Mouse (Mus musculus): ENCODE results near the gene Ccdc42. TPM values are rescaled to one million over a fixed set of nuclear protein-coding genes. Genes with fewer than 3 reads are reported as not detected.
A peak's percentile ranks its signal among the peaks of the same experiment; 100 is the strongest.

Gene Ccdc42
- polyA plus RNA-seq, 1 experiment from 2014 or later: 0.49 TPM

GRCm38 (mm10) chr11:68579462-68579881 lies 7.3 kb upstream of the Ccdc42 start:
- ATAC-seq (ENCODE audit: insufficient read depth, low FRiP score): no peak
- Histone ChIP-seq H3K4me2 (ENCODE audit: low read depth, low read length) (no peak overlapping the region), H3K9ac (ENCODE audit: low read length) (peak overlapping the region; percentile 9; the same call in 1 of the 2 replicates), H3K27ac (ENCODE audit: low read length) (no peak overlapping the region), H3K4me1 (ENCODE audit: control insufficient read depth, insufficient read depth, low read length) (peaks cover 11% of the 10 kb centered on the region), H3K4me3 (replicated peaks; ENCODE audit: low read length) (no peak overlapping the region), H3K9me3 (replicated peaks; ENCODE audit: control insufficient read depth, low read length) (no peaks in the 10 kb centered on the region), H3K36me3 (ENCODE audit: control insufficient read depth, insufficient read depth, low read length) (no peaks in the 10 kb centered on the region), H3K27me3 (ENCODE audit: control insufficient read depth, insufficient read depth, low read length) (no peaks in the 10 kb centered on the region)
- WGBS: 24% methylated on average over 9 of the region's 9 CpGs

DNA sequence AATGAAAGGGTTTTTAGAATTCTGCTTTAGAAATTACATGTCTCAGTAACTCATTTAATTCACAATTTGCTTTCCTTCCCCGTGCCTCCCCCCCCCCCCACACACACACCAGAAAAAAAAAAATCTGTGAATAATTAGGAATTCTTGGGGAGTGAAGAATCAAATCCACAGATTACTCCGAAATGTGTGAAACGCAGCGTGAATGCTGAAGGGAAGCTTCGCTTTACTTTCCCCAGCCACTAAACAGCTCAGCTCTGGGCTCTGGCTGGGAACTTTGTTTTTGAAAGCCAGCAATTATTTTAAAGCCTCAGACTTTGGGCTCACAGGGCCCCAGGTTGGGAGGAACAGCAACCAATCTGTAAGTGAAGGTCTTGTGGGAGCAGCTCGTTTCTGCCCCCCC lies 6.3 kb upstream of the Ccdc42 start:
- Histone ChIP-seq H3K27ac (ENCODE audit: low read length) (no peak overlapping the region), H3K27me3 (ENCODE audit: control insufficient read depth, insufficient read depth, low read length) (no peaks in the 10 kb centered on the region), H3K36me3 (ENCODE audit: control insufficient read depth, insufficient read depth, low read length) (no peaks in the 10 kb centered on the region), H3K9me3 (replicated peaks; ENCODE audit: control insufficient read depth, low read length) (no peaks in the 10 kb centered on the region), H3K4me3 (replicated peaks; ENCODE audit: low read length) (no peak overlapping the region), H3K4me1 (ENCODE audit: control insufficient read depth, insufficient read depth, low read length) (peaks cover 12% of the 10 kb centered on the region), H3K4me2 (ENCODE audit: low read depth, low read length) (no peak overlapping the region), H3K9ac (ENCODE audit: low read length) (no peak overlapping the region)
- 63% methylated on average over 6 of the region's 6 CpGs for WGBS
- no peak for ATAC-seq (ENCODE audit: insufficient read depth, low FRiP score)

DNA sequence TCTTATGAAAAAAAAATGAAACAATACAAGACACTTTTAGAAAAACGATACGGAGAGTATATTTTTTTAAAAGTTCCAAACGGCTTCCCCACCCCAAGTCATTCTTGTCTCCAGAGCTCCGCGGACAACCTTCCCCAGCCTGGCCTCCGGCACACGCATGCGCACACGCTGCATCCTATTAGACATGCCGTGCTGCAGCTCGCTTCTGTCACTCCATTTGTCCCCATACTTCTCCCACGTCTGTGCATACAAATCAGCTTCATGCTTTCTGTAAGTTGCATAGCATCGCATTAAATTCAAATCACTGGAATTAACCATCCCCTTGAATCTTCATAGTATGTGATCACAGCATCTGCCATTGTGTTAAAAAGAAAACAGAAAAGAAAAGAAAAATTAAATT lies 3.6 kb upstream of the Ccdc42 start:
- no peak for ATAC-seq (ENCODE audit: insufficient read depth, low FRiP score)
- WGBS: 88% methylated on average over 13 of the region's 13 CpGs
- H3K27ac ChIP-seq (ENCODE audit: low read length): no peak overlapping the region

DNA sequence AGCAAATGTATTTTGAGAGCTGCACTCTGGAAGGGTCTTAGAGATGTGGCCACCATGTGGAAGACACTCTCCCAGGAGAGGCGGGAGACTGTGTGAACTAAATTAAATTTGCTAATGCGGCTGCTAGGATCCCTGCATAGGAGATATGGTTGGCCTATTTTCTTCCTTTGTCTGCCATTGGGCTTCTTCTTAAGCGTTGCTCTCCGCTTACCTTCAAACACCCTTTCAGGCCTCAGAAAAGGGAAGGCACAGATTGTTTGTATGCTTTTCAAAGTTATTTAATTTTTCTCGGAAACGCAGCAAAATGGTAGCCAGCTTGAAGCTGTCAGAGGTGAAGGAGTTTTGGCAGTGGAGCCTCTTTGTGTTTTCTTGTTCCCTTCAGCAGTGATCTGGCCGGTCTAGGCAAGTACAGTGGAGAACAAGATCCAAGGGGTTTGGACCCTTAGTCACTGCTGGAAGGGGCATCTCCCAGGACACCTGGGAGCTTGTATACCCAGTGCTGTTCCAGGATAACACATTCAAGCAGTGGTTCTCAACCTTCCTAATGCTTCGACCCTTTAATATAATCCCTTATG lies 2.8 kb upstream of the Ccdc42 start:
- no peak for ATAC-seq (ENCODE audit: insufficient read depth, low FRiP score)
- H3K27me3 ChIP-seq (ENCODE audit: control insufficient read depth, insufficient read depth, low read length): peaks cover 4% of the 10 kb centered on the region; the same call in 1 of the 2 replicates
- H3K9ac ChIP-seq (ENCODE audit: low read length): no peak overlapping the region
- 56% methylated on average over 8 of the region's 8 CpGs for WGBS
- no peaks in the 10 kb centered on the region for H3K9me3 ChIP-seq (replicated peaks; ENCODE audit: control insufficient read depth, low read length)
- no peak overlapping the region for H3K4me2 ChIP-seq (ENCODE audit: low read depth, low read length)
- peaks cover 12% of the 10 kb centered on the region for H3K4me1 ChIP-seq (ENCODE audit: control insufficient read depth, insufficient read depth, low read length)
- no peak overlapping the region for H3K4me3 ChIP-seq (replicated peaks; ENCODE audit: low read length)
- H3K36me3 ChIP-seq (ENCODE audit: control insufficient read depth, insufficient read depth, low read length): no peaks in the 10 kb centered on the region
- H3K27ac ChIP-seq (ENCODE audit: low read length): no peak overlapping the region

More for the DNA sequence above, 3.6 kb upstream of the Ccdc42 start:
- Histone ChIP-seq H3K4me3 (replicated peaks; ENCODE audit: low read length) (no peak overlapping the region), H3K9ac (ENCODE audit: low read length) (no peak overlapping the region), H3K9me3 (replicated peaks; ENCODE audit: control insufficient read depth, low read length) (no peaks in the 10 kb centered on the region), H3K27me3 (ENCODE audit: control insufficient read depth, insufficient read depth, low read length) (peaks cover 3% of the 10 kb centered on the region; the same call in 1 of the 2 replicates), H3K4me1 (ENCODE audit: control insufficient read depth, insufficient read depth, low read length) (peaks cover 12% of the 10 kb centered on the region), H3K36me3 (ENCODE audit: control insufficient read depth, insufficient read depth, low read length) (no peaks in the 10 kb centered on the region), H3K4me2 (ENCODE audit: low read depth, low read length) (no peak overlapping the region)

GRCm38 (mm10) chr11:68585890-68586289 lies 931 bp upstream of the Ccdc42 start:
- no peak for ATAC-seq (ENCODE audit: insufficient read depth, low FRiP score)
- Histone ChIP-seq H3K4me3 (replicated peaks; ENCODE audit: low read length) (no peak overlapping the region), H3K36me3 (ENCODE audit: control insufficient read depth, insufficient read depth, low read length) (no peaks in the 10 kb centered on the region), H3K9me3 (replicated peaks; ENCODE audit: control insufficient read depth, low read length) (no peaks in the 10 kb centered on the region), H3K9ac (ENCODE audit: low read length) (no peak overlapping the region), H3K27ac (ENCODE audit: low read length) (no peak overlapping the region), H3K4me2 (ENCODE audit: low read depth, low read length) (no peak overlapping the region), H3K4me1 (ENCODE audit: control insufficient read depth, insufficient read depth, low read length) (peaks cover 12% of the 10 kb centered on the region; the same call in 1 of the 2 replicates), H3K27me3 (ENCODE audit: control insufficient read depth, insufficient read depth, low read length) (peaks cover 4% of the 10 kb centered on the region; the same call in 1 of the 2 replicates)
- WGBS: 30% methylated on average over 3 of the region's 3 CpGs

DNA sequence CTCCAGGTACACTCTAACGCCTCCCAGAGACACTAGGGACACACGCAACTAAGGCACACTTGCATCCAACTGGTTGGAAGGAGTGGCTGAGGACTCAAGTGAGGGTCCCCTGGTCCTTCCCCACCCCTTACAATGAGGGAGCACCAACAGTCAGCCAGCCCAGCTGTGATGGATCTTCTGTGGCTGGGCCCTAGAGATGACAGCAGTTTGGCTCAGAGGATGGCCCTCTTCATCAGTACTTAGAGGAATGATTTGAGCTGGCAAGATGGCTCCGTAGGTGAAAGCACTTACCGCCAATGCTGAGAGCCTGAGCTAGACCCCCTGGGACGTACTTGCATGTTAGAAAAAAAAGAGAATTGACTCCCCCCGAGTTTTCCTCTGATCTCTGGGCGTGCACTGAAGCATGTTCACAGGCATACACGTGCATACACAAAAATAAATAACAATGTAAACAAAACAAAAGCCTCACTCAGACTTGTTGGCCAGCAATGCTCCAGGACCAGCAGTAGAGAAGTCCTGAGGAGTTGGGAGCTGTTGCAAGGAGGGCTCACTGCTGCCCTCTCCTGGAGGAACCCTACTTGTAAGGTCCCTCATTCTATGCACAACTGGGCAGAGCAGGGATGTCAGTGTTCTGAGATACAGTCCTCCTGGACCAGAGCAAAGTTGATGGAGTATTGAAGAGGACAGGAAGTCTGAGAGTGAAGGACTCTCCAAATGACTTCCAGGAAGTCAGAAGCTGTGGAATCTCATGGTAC lies 2.4 kb downstream of the Ccdc42 start:
- peak; percentile 56; the same call in 1 of the 2 replicates for ATAC-seq (ENCODE audit: insufficient read depth, low FRiP score)
- Histone ChIP-seq H3K4me2 (ENCODE audit: low read depth, low read length) (no peak overlapping the region), H3K9me3 (replicated peaks; ENCODE audit: control insufficient read depth, low read length) (no peaks in the 10 kb centered on the region), H3K4me3 (replicated peaks; ENCODE audit: low read length) (no peak overlapping the region), H3K27me3 (ENCODE audit: control insufficient read depth, insufficient read depth, low read length) (peaks cover 4% of the 10 kb centered on the region; the same call in 1 of the 2 replicates), H3K36me3 (ENCODE audit: control insufficient read depth, insufficient read depth, low read length) (no peaks in the 10 kb centered on the region), H3K4me1 (ENCODE audit: control insufficient read depth, insufficient read depth, low read length) (peaks cover 7% of the 10 kb centered on the region; the same call in 1 of the 2 replicates), H3K27ac (ENCODE audit: low read length) (no peak overlapping the region), H3K9ac (ENCODE audit: low read length) (no peak overlapping the region)
- 62% methylated on average over 8 of the region's 8 CpGs for WGBS

DNA sequence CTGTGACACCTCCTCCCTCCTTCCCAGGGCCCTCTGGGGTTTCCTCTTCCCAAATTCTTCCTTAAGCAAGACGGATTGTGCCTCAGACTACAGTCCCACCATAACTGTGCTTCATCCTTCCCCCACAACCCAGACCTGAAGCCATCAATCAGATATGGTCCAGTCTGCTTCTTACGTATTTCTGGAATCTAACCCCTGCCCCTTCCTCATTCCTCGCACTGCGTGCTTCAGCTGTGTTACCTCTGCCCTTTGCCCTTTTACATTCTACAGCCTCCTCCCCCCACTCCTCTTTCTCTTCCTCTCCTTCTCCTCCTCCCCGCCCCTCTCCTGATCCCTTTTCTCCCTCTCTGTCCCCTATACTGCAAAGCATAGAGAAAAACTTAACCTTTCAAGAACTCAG lies 4.9 kb downstream of the Ccdc42 start:
- no peak overlapping the region for H3K27ac ChIP-seq (ENCODE audit: low read length)

GRCm38 (mm10) chr11:68593247-68593646 lies 6.4 kb downstream of the Ccdc42 start:
- Histone ChIP-seq H3K9me3 (replicated peaks; ENCODE audit: control insufficient read depth, low read length) (no peaks in the 10 kb centered on the region), H3K36me3 (ENCODE audit: control insufficient read depth, insufficient read depth, low read length) (no peaks in the 10 kb centered on the region), H3K4me1 (ENCODE audit: control insufficient read depth, insufficient read depth, low read length) (peaks cover 3% of the 10 kb centered on the region; the same call in 1 of the 2 replicates), H3K4me3 (replicated peaks; ENCODE audit: low read length) (no peak overlapping the region), H3K9ac (ENCODE audit: low read length) (no peak overlapping the region), H3K4me2 (ENCODE audit: low read depth, low read length) (no peak overlapping the region), H3K27ac (ENCODE audit: low read length) (no peak overlapping the region), H3K27me3 (ENCODE audit: control insufficient read depth, insufficient read depth, low read length) (0 out of 2 replicates have a peak, but pooled peaks cover under 1% of the 10 kb centered on the region)
- no peak for ATAC-seq (ENCODE audit: insufficient read depth, low FRiP score)
- 76% methylated on average over 3 of the region's 3 CpGs for WGBS

More for the DNA sequence above, 4.9 kb downstream of the Ccdc42 start:
- WGBS: 30% methylated on average over 5 of the region's 5 CpGs
- H3K4me3 ChIP-seq (replicated peaks; ENCODE audit: low read length): no peak overlapping the region
- peaks cover 4% of the 10 kb centered on the region; the same call in 1 of the 2 replicates for H3K27me3 ChIP-seq (ENCODE audit: control insufficient read depth, insufficient read depth, low read length)
- H3K9me3 ChIP-seq (replicated peaks; ENCODE audit: control insufficient read depth, low read length): no peaks in the 10 kb centered on the region
- no peaks in the 10 kb centered on the region for H3K36me3 ChIP-seq (ENCODE audit: control insufficient read depth, insufficient read depth, low read length)
- H3K4me2 ChIP-seq (ENCODE audit: low read depth, low read length): no peak overlapping the region
- ATAC-seq (ENCODE audit: insufficient read depth, low FRiP score): no peak
- H3K4me1 ChIP-seq (ENCODE audit: control insufficient read depth, insufficient read depth, low read length): peaks cover 3% of the 10 kb centered on the region; the same call in 1 of the 2 replicates
- no peak overlapping the region for H3K9ac ChIP-seq (ENCODE audit: low read length)

DNA sequence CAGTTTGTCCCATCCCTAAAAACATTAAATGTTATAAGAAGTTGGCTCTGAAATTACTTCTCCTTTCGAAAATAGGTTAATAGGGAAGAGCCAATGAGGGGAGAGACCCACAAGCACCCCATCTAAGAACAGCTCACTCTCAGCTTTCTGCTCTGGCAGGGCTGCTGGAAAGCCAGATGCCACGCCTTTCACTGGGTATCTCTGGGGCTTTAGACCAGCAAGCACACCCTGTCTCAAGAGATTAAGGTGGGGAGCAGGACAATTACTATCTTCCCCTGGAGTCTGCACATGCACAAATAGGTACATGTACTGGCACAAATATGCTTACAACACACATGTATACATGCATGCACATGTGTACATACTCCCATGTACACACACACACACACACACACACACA lies 11.1 kb downstream of the Ccdc42 start:
- no peaks in the 10 kb centered on the region for H3K27me3 ChIP-seq (ENCODE audit: control insufficient read depth, insufficient read depth, low read length)
- peaks cover 28% of the 10 kb centered on the region for H3K4me1 ChIP-seq (ENCODE audit: control insufficient read depth, insufficient read depth, low read length)
- no peaks in the 10 kb centered on the region for H3K36me3 ChIP-seq (ENCODE audit: control insufficient read depth, insufficient read depth, low read length)
- no peaks in the 10 kb centered on the region for H3K9me3 ChIP-seq (replicated peaks; ENCODE audit: control insufficient read depth, low read length)
- H3K27ac ChIP-seq (ENCODE audit: low read length): no peak overlapping the region
- H3K9ac ChIP-seq (ENCODE audit: low read length): no peak overlapping the region
- no peak overlapping the region for H3K4me2 ChIP-seq (ENCODE audit: low read depth, low read length)
- 88% methylated on average over 2 of the region's 2 CpGs for WGBS
- ATAC-seq (ENCODE audit: insufficient read depth, low FRiP score): no peak
- no peak overlapping the region for H3K4me3 ChIP-seq (replicated peaks; ENCODE audit: low read length)
